Mouse (Mus musculus): ENCODE data around the gene Lrrc43. TPM values are rescaled to one million over a fixed set of nuclear protein-coding genes. Genes with fewer than 3 reads are reported as not detected.

Gene Lrrc43
- total and polyA plus RNA-seq, 3 experiments, result not detected

- H3K4me1 ChIP-seq (ENCODE audit: insufficient read depth, low read depth, low read length), result no peaks in the 10 kb centered on the region
- H3K36me3 ChIP-seq (replicated peaks), result peaks cover 93% of the 10 kb centered on the region
- ATAC-seq (ENCODE audit: extremely low read depth, insufficient number of reproducible peaks, low FRiP score, poor library complexity, severe bottlenecking) (no peak), DNase-seq (ENCODE audit: low spot score) (no peak)
- no peaks in the 10 kb centered on the region for H3K9me3 ChIP-seq (replicated peaks)
- no peaks in the 10 kb centered on the region for H3K27me3 ChIP-seq (ENCODE audit: insufficient read depth, low read length)
- no peak overlapping the region for H3K4me3 ChIP-seq (ENCODE audit: low read depth, low read length)
- TF ChIP-seq POLR2AphosphoS5 (IDR thresholded peaks at IDR 0.05; ENCODE audit: insufficient replicate concordance, low read depth, low read length) (no peak), GATA1 (IDR thresholded peaks at IDR 0.05; ENCODE audit: borderline replicate concordance, low read length) (no peak), GATA2 (IDR thresholded peaks at IDR 0.05; ENCODE audit: borderline replicate concordance, low read depth, low read length) (no peak), CTCF (IDR thresholded peaks at IDR 0.05; ENCODE audit: low read depth, low read length) (no peak), TAL1 (conservative IDR thresholded peaks at IDR 0.05; ENCODE audit: low read depth, low read length) (no peak)
These were observed 44.2 kb upstream of the Lrrc43 start for GRCm38 (mm10) chr5:123444849-123445334.

GRCm38 (mm10) chr5:123451886-123452285 is 37.2 kb upstream of the Lrrc43 start:
- H3K36me3 ChIP-seq (replicated peaks), result peaks cover 95% of the 10 kb centered on the region
- TF ChIP-seq POLR2AphosphoS5 (IDR thresholded peaks at IDR 0.05; ENCODE audit: insufficient replicate concordance, low read depth, low read length) (no peak), GATA2 (IDR thresholded peaks at IDR 0.05; ENCODE audit: borderline replicate concordance, low read depth, low read length) (no peak), TAL1 (conservative IDR thresholded peaks at IDR 0.05; ENCODE audit: low read depth, low read length) (no peak)
- ATAC-seq (ENCODE audit: extremely low read depth, insufficient number of reproducible peaks, low FRiP score, poor library complexity, severe bottlenecking) (no peak), DNase-seq (ENCODE audit: low spot score) (no peak)
- H3K27me3 ChIP-seq (ENCODE audit: insufficient read depth, low read length), result no peaks in the 10 kb centered on the region
- H3K4me3 ChIP-seq (ENCODE audit: low read depth, low read length), result no peak overlapping the region
- no peaks in the 10 kb centered on the region for H3K9me3 ChIP-seq (replicated peaks)
- H3K4me1 ChIP-seq (ENCODE audit: insufficient read depth, low read depth, low read length), result no peaks in the 10 kb centered on the region

GRCm38 (mm10) chr5:123461420-123461819 is 27.7 kb upstream of the Lrrc43 start:
- H3K4me3 ChIP-seq (ENCODE audit: low read depth, low read length), result no peak overlapping the region
- TF ChIP-seq CTCF (IDR thresholded peaks at IDR 0.05; ENCODE audit: low read depth, low read length) (no peak), TAL1 (conservative IDR thresholded peaks at IDR 0.05; ENCODE audit: low read depth, low read length) (no peak), GATA1 (IDR thresholded peaks at IDR 0.05; ENCODE audit: borderline replicate concordance, low read length) (no peak), POLR2AphosphoS5 (IDR thresholded peaks at IDR 0.05; ENCODE audit: insufficient replicate concordance, low read depth, low read length) (no peak), GATA2 (IDR thresholded peaks at IDR 0.05; ENCODE audit: borderline replicate concordance, low read depth, low read length) (no peak)
- H3K27me3 ChIP-seq (ENCODE audit: insufficient read depth, low read length), result peaks cover 4% of the 10 kb centered on the region; the same call in 1 of the 2 replicates
- ATAC-seq (ENCODE audit: extremely low read depth, insufficient number of reproducible peaks, low FRiP score, poor library complexity, severe bottlenecking), result no peak
- peaks cover 13% of the 10 kb centered on the region for H3K36me3 ChIP-seq (replicated peaks)
- H3K9me3 ChIP-seq (replicated peaks), result no peaks in the 10 kb centered on the region
- DNase-seq (ENCODE audit: low spot score), result no peak
- H3K4me1 ChIP-seq (ENCODE audit: insufficient read depth, low read depth, low read length), result peaks cover 2% of the 10 kb centered on the region; the same call in 1 of the 2 replicates

GRCm38 (mm10) chr5:123464638-123465037 is 24.5 kb upstream of the Lrrc43 start:
- no peak overlapping the region for H3K4me3 ChIP-seq (ENCODE audit: low read depth, low read length)
- TF ChIP-seq GATA2 (IDR thresholded peaks at IDR 0.05; ENCODE audit: borderline replicate concordance, low read depth, low read length) (no peak), POLR2AphosphoS5 (IDR thresholded peaks at IDR 0.05; ENCODE audit: insufficient replicate concordance, low read depth, low read length) (no peak)
- H3K36me3 ChIP-seq (replicated peaks), result no peaks in the 10 kb centered on the region

GRCm38 (mm10) chr5:123470784-123471400 is 18.2 kb upstream of the Lrrc43 start:
- H3K9me3 ChIP-seq (replicated peaks), result no peaks in the 10 kb centered on the region
- no peak for ATAC-seq (ENCODE audit: extremely low read depth, insufficient number of reproducible peaks, low FRiP score, poor library complexity, severe bottlenecking)
- no peak for DNase-seq (ENCODE audit: low spot score)
- H3K36me3 ChIP-seq (replicated peaks), result no peaks in the 10 kb centered on the region
- peaks cover 12% of the 10 kb centered on the region for H3K27me3 ChIP-seq (ENCODE audit: insufficient read depth, low read length)
- no peak for TF ChIP-seq GATA2 (IDR thresholded peaks at IDR 0.05; ENCODE audit: borderline replicate concordance, low read depth, low read length)
- TF ChIP-seq POLR2AphosphoS5 (IDR thresholded peaks at IDR 0.05; ENCODE audit: insufficient replicate concordance, low read depth, low read length), result no peak
- H3K4me1 ChIP-seq (ENCODE audit: insufficient read depth, low read depth, low read length), result no peaks in the 10 kb centered on the region
- H3K4me3 ChIP-seq (ENCODE audit: low read depth, low read length), result no peak overlapping the region

More at GRCm38 (mm10) chr5:123464638-123465037, 24.5 kb upstream of the Lrrc43 start:
- Histone ChIP-seq H3K27me3 (ENCODE audit: insufficient read depth, low read length) (peaks cover 6% of the 10 kb centered on the region; the same call in 1 of the 2 replicates), H3K4me1 (ENCODE audit: insufficient read depth, low read depth, low read length) (peaks cover 2% of the 10 kb centered on the region; the same call in 1 of the 2 replicates), H3K9me3 (replicated peaks) (no peaks in the 10 kb centered on the region)
- DNase-seq (ENCODE audit: low spot score), result no peak
- no peak for ATAC-seq (ENCODE audit: extremely low read depth, insufficient number of reproducible peaks, low FRiP score, poor library complexity, severe bottlenecking)

GRCm38 (mm10) chr5:123473817-123474216 is 15.3 kb upstream of the Lrrc43 start:
- Histone ChIP-seq H3K36me3 (replicated peaks) (no peaks in the 10 kb centered on the region), H3K4me3 (ENCODE audit: low read depth, low read length) (no peak overlapping the region), H3K4me1 (ENCODE audit: insufficient read depth, low read depth, low read length) (no peaks in the 10 kb centered on the region), H3K27me3 (ENCODE audit: insufficient read depth, low read length) (peaks cover 9% of the 10 kb centered on the region; the same call in 1 of the 2 replicates), H3K9me3 (replicated peaks) (no peaks in the 10 kb centered on the region)
- ATAC-seq (ENCODE audit: extremely low read depth, insufficient number of reproducible peaks, low FRiP score, poor library complexity, severe bottlenecking), result no peak
- DNase-seq (ENCODE audit: low spot score), result no peak
- no peak for TF ChIP-seq GATA1 (IDR thresholded peaks at IDR 0.05; ENCODE audit: borderline replicate concordance, low read length)
- no peak for TF ChIP-seq GATA2 (IDR thresholded peaks at IDR 0.05; ENCODE audit: borderline replicate concordance, low read depth, low read length)
- no peak for TF ChIP-seq CTCF (IDR thresholded peaks at IDR 0.05; ENCODE audit: low read depth, low read length)
- no peak for TF ChIP-seq POLR2AphosphoS5 (IDR thresholded peaks at IDR 0.05; ENCODE audit: insufficient replicate concordance, low read depth, low read length)
